Mouse (Mus musculus) cerebellum, adult 2 months (tissue): ENCODE measurements around the gene Pex6.

Experiments
- CTCF ChIP-seq: fragments of 200-500 bp; IDR thresholded peaks from 2 replicates; pipeline ENCODE4 v1.5.1; 2011; ENCODE audit warnings: low read depth, mild to moderate bottlenecking, control low read depth, low read length, moderate library complexity, borderline replicate concordance; ENCODE audit not compliant: insufficient read depth
- POLR2A ChIP-seq: fragments of 200-500 bp; IDR thresholded peaks from 2 replicates; pipeline ENCODE4 v1.6.1; 2011; ENCODE audit warnings: low read length, control low read depth, borderline replicate concordance; ENCODE audit not compliant: insufficient read depth

DNA sequence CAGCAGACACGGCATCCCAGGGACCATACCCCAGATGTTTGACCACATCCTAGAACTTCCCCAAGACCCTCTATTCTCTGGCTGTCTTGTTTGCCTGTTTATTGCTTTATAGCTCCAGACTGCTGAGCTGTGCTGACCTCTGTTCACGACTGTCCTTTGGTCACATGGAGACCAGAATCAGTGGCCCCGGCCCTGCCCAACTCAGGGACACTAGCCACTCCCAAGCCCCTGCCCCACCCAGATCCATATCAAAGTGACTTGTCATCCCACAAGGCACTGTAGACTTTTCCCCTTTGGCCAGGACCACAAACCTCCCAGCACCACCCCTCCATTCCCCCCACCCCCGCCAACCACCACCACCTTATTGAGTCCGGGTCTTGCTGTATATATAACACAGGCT, 12.0 kb upstream of the Pex6 start:
- no peak for TF ChIP-seq CTCF
- no peak for TF ChIP-seq POLR2A
